Mouse (Mus musculus): ENCODE data around the gene Gm42688. TPM values are rescaled to one million over a fixed set of nuclear protein-coding genes. Genes with fewer than 3 reads are reported as not detected.
"Not testable (repeated sequence)": the region's sequence is repeated elsewhere in the genome, so short reads cannot be mapped to it uniquely, and the experiment has no call there.

The Gm42688 gene
- polyA plus RNA-seq, 1 experiment: 10.0 TPM

GRCm38 (mm10) chr6:83153038-83153437 lies 51.6 kb downstream of the Gm42688 start:
- Histone ChIP-seq H3K36me3 (ENCODE audit: control insufficient read depth, insufficient read depth, low read length) (no peaks in the 10 kb centered on the region), H3K27ac (ENCODE audit: control insufficient read depth, insufficient read depth, low read depth, low read length) (no peak overlapping the region), H3K4me1 (ENCODE audit: control insufficient read depth, insufficient read depth, low read length) (peaks cover 6% of the 10 kb centered on the region; the same call in 1 of the 2 replicates), H3K4me3 (ENCODE audit: control insufficient read depth, low read depth, low read length) (no peak overlapping the region), H3K27me3 (ENCODE audit: control insufficient read depth, insufficient read depth, low read length) (no peaks in the 10 kb centered on the region)
- TF ChIP-seq POLR2A (IDR thresholded peaks at IDR 0.05; ENCODE audit: control insufficient read depth, low read depth, low read length): no peak

- H3K4me3 ChIP-seq (ENCODE audit: control insufficient read depth, low read depth, low read length): no peak overlapping the region
- TF ChIP-seq CTCF (IDR thresholded peaks at IDR 0.05; ENCODE audit: control insufficient read depth, insufficient read depth, insufficient replicate concordance, low read depth, low read length): no peak
- no peak for TF ChIP-seq POLR2A (IDR thresholded peaks at IDR 0.05; ENCODE audit: control insufficient read depth, low read depth, low read length)
- H3K27ac ChIP-seq (ENCODE audit: control insufficient read depth, insufficient read depth, low read depth, low read length): no peak overlapping the region
- H3K4me1 ChIP-seq (ENCODE audit: control insufficient read depth, insufficient read depth, low read length): peaks cover 6% of the 10 kb centered on the region; the same call in 1 of the 2 replicates
- no peaks in the 10 kb centered on the region for H3K27me3 ChIP-seq (ENCODE audit: control insufficient read depth, insufficient read depth, low read length)
- H3K36me3 ChIP-seq (ENCODE audit: control insufficient read depth, insufficient read depth, low read length): no peaks in the 10 kb centered on the region
Observed at GRCm38 (mm10) chr6:83153485-83153884, 52.1 kb downstream of the Gm42688 start.

GRCm38 (mm10) chr6:83155552-83156238 lies 54.3 kb downstream of the Gm42688 start:
- TF ChIP-seq POLR2A (IDR thresholded peaks at IDR 0.05; ENCODE audit: control insufficient read depth, low read depth, low read length) (no peak), CTCF (IDR thresholded peaks at IDR 0.05; ENCODE audit: control insufficient read depth, insufficient read depth, insufficient replicate concordance, low read depth, low read length) (no peak)
- peak overlapping the region; percentile 50 for H3K27ac ChIP-seq (ENCODE audit: control insufficient read depth, insufficient read depth, low read depth, low read length)
- H3K4me1 ChIP-seq (ENCODE audit: control insufficient read depth, insufficient read depth, low read length): peaks cover 6% of the 10 kb centered on the region; the same call in 1 of the 2 replicates
- H3K27me3 ChIP-seq (ENCODE audit: control insufficient read depth, insufficient read depth, low read length): no peaks in the 10 kb centered on the region
- H3K36me3 ChIP-seq (ENCODE audit: control insufficient read depth, insufficient read depth, low read length): no peaks in the 10 kb centered on the region
- H3K4me3 ChIP-seq (ENCODE audit: control insufficient read depth, low read depth, low read length): peak overlapping the region; percentile 98

- TF ChIP-seq POLR2A (IDR thresholded peaks at IDR 0.05; ENCODE audit: control insufficient read depth, low read depth, low read length) (peak; percentile 85), CTCF (IDR thresholded peaks at IDR 0.05; ENCODE audit: control insufficient read depth, insufficient read depth, insufficient replicate concordance, low read depth, low read length) (no peak)
- H3K36me3 ChIP-seq (ENCODE audit: control insufficient read depth, insufficient read depth, low read length): no peaks in the 10 kb centered on the region
- peak within 1 kb of the TSS; percentile 98 for H3K4me3 ChIP-seq (ENCODE audit: control insufficient read depth, low read depth, low read length)
- H3K4me1 ChIP-seq (ENCODE audit: control insufficient read depth, insufficient read depth, low read length): peaks cover 8% of the 10 kb centered on the region; the same call in 1 of the 2 replicates
- no peaks in the 10 kb centered on the region for H3K27me3 ChIP-seq (ENCODE audit: control insufficient read depth, insufficient read depth, low read length)
- peak within 1 kb of the TSS; percentile 96 for H3K27ac ChIP-seq (ENCODE audit: control insufficient read depth, insufficient read depth, low read depth, low read length)
Observed at GRCm38 (mm10) chr6:83156259-83156684, 54.9 kb downstream of the Gm42688 start, which contains the start of the genes Wdr54 and 1700003E16Rik. Gene Wdr54 (minus strand): TSS chr6:83156397. Gene 1700003E16Rik (plus strand): TSS chr6:83156404.

GRCm38 (mm10) chr6:83159456-83159855 lies 58.0 kb downstream of the Gm42688 start:
- Histone ChIP-seq H3K4me3 (ENCODE audit: control insufficient read depth, low read depth, low read length) (peak overlapping the region; percentile 53; the same call in 1 of the 2 replicates), H3K4me1 (ENCODE audit: control insufficient read depth, insufficient read depth, low read length) (peaks cover 23% of the 10 kb centered on the region)
- H3K36me3 ChIP-seq (ENCODE audit: control insufficient read depth, insufficient read depth, low read length); H3K27ac ChIP-seq (ENCODE audit: control insufficient read depth, insufficient read depth, low read depth, low read length); H3K27me3 ChIP-seq (ENCODE audit: control insufficient read depth, insufficient read depth, low read length): not testable (repeated sequence)

Other genes with a start within 250 kb of the Gm42688 start
- 1.1 and 1.3 TPM in 2 replicates for gene Sema4f, start 161.8 kb upstream of the Gm42688 start, polyA plus RNA-seq (2012; rRNA removed)
- 101 and 141 TPM in 2 replicates for gene M1ap, start 154.7 kb upstream of the Gm42688 start, polyA plus RNA-seq (2012; rRNA removed)
- 0.99 and 1.0 TPM in 2 replicates for gene Dok1, start 68.1 kb upstream of the Gm42688 start, polyA plus RNA-seq (2012; rRNA removed)
- gene Loxl3, start 67.4 kb upstream of the Gm42688 start, polyA plus RNA-seq (2012; rRNA removed): 1.1 and 1.3 TPM in 2 replicates
- gene Aup1, start 47.1 kb upstream of the Gm42688 start, polyA plus RNA-seq (2012; rRNA removed): 240 and 244 TPM in 2 replicates
- 30.4 and 30.9 TPM in 2 replicates for gene Htra2, start 46.3 kb upstream of the Gm42688 start, polyA plus RNA-seq (2012; rRNA removed)
- gene Dqx1, start 43.8 kb upstream of the Gm42688 start, polyA plus RNA-seq (2012; rRNA removed): 0.84 and 0.85 TPM in 2 replicates
- gene Tlx2, start 31.3 kb upstream of the Gm42688 start, polyA plus RNA-seq (2012; rRNA removed): 0.11 and 0.26 TPM in 2 replicates
- 38.9 and 41.6 TPM in 2 replicates for gene Pcgf1, start 23.7 kb upstream of the Gm42688 start, polyA plus RNA-seq (2012; rRNA removed)
- gene Lbx2, start 15.2 kb upstream of the Gm42688 start, polyA plus RNA-seq (2012; rRNA removed): 0.25 and 1.1 TPM in 2 replicates
- 4.0 and 5.7 TPM in 2 replicates for gene Ccdc142, start within 50 bp of the Gm42688 start, polyA plus RNA-seq (2012; rRNA removed)
- gene Mrpl53, start 7.4 kb downstream of the Gm42688 start, polyA plus RNA-seq (2012; rRNA removed): 71.3 and 82.0 TPM in 2 replicates
- gene Mogs, start 13.9 kb downstream of the Gm42688 start, polyA plus RNA-seq (2012; rRNA removed): 20.7 and 20.9 TPM in 2 replicates
- 53.0 and 63.3 TPM in 2 replicates for gene Wbp1, start 19.9 kb downstream of the Gm42688 start, polyA plus RNA-seq (2012; rRNA removed)
- 35.0 and 50.6 TPM in 2 replicates for gene Ino80b, start 23.8 kb downstream of the Gm42688 start, polyA plus RNA-seq (2012; rRNA removed)
- 13.2 and 19.2 TPM in 2 replicates for gene Rtkn, start 33.8 kb downstream of the Gm42688 start, polyA plus RNA-seq (2012; rRNA removed)
- 129 and 133 TPM in 2 replicates for gene Wdr54, start 54.8 kb downstream of the Gm42688 start, polyA plus RNA-seq (2012; rRNA removed)
- 604 and 651 TPM in 2 replicates for gene 1700003E16Rik, start 54.8 kb downstream of the Gm42688 start, polyA plus RNA-seq (2012; rRNA removed)
- 49.3 and 57.9 TPM in 2 replicates for gene Dctn1, start 64.3 kb downstream of the Gm42688 start, polyA plus RNA-seq (2012; rRNA removed)
- gene Slc4a5, start 118.2 kb downstream of the Gm42688 start, polyA plus RNA-seq (2012; rRNA removed): 1.9 and 3.4 TPM in 2 replicates
- gene Mthfd2, start 224.3 kb downstream of the Gm42688 start, polyA plus RNA-seq (2012; rRNA removed): 13.9 and 15.4 TPM in 2 replicates
- 9.4 and 12.2 TPM in 2 replicates for gene Mob1a, start 224.4 kb downstream of the Gm42688 start, polyA plus RNA-seq (2012; rRNA removed)
- 64.3 and 68.3 TPM in 2 replicates for gene Bola3, start 247.5 kb downstream of the Gm42688 start, polyA plus RNA-seq (2012; rRNA removed)